Mouse (Mus musculus) testis, adult 2 months (tissue): Measurements from ENCODE around the gene Eva1c.

Experiments
- CTCF ChIP-seq: fragments of 200-500 bp; IDR thresholded peaks from 2 replicates; pipeline ENCODE4 v1.5.1; 2012; ENCODE audit warnings: low read depth, mild to moderate bottlenecking, inconsistent platforms, low read length, moderate library complexity; ENCODE audit not compliant: control insufficient read depth, insufficient read depth, insufficient replicate concordance
- POLR2A ChIP-seq: fragments of 200-500 bp; IDR thresholded peaks from 2 replicates; pipeline ENCODE4 v1.6.1; 2012; ENCODE audit warnings: low read depth, mild to moderate bottlenecking, inconsistent platforms, low read length, moderate library complexity; ENCODE audit not compliant: control insufficient read depth

- TF ChIP-seq CTCF: no peak
- TF ChIP-seq POLR2A: no peak
Observed at GRCm38 (mm10) chr16:90804466-90804865, 22.1 kb upstream of the Eva1c start.
